Mouse (Mus musculus): ENCODE measurements around the gene Rab1b. TPM values are rescaled to one million over a fixed set of nuclear protein-coding genes. Genes with fewer than 3 reads are reported as not detected.

The Rab1b gene
- polyA plus RNA-seq, 1 experiment from 2014 or later: 239 TPM

GRCm38 (mm10) chr19:5050047-5050905 lies 56.6 kb downstream of the Rab1b start, which contains the start of gene Rin1:
Rin1 (plus strand) TSS chr19:5050481.
- 19% methylated on average over 14 of the region's 14 CpGs for WGBS
- Histone ChIP-seq H3K27ac (ENCODE audit: low read length) (peak within 1 kb of the TSS; percentile 43; the same call in 1 of the 2 replicates), H3K4me2 (ENCODE audit: low read length) (no peak within 1 kb of the TSS), H3K9me3 (ENCODE audit: control insufficient read depth, low read length) (no peaks in the 10 kb centered on the region), H3K9ac (replicated peaks; ENCODE audit: low read depth, low read length) (no peak within 1 kb of the TSS), H3K4me3 (replicated peaks; ENCODE audit: low read length) (no peak within 1 kb of the TSS), H3K27me3 (replicated peaks; ENCODE audit: control insufficient read depth, insufficient read depth, low read length) (peaks cover 23% of the 10 kb centered on the region), H3K4me1 (replicated peaks; ENCODE audit: control insufficient read depth, insufficient read depth, low read length) (peaks cover 4% of the 10 kb centered on the region; the same call in 1 of the 2 replicates), H3K36me3 (ENCODE audit: control insufficient read depth, insufficient read depth) (0 out of 2 replicates have a peak, but pooled peaks cover 5% of the 10 kb centered on the region)
- ATAC-seq: peak; percentile 75

GRCm38 (mm10) chr19:5049325-5049724 lies 57.5 kb downstream of the Rab1b start:
- Histone ChIP-seq H3K4me1 (replicated peaks; ENCODE audit: control insufficient read depth, insufficient read depth, low read length) (peaks cover 4% of the 10 kb centered on the region; the same call in 1 of the 2 replicates), H3K9me3 (ENCODE audit: control insufficient read depth, low read length) (no peaks in the 10 kb centered on the region), H3K4me3 (replicated peaks; ENCODE audit: low read length) (no peak overlapping the region), H3K27me3 (replicated peaks; ENCODE audit: control insufficient read depth, insufficient read depth, low read length) (peaks cover 23% of the 10 kb centered on the region), H3K9ac (replicated peaks; ENCODE audit: low read depth, low read length) (no peak overlapping the region), H3K36me3 (ENCODE audit: control insufficient read depth, insufficient read depth) (0 out of 2 replicates have a peak, but pooled peaks cover 5% of the 10 kb centered on the region), H3K4me2 (ENCODE audit: low read length) (no peak overlapping the region), H3K27ac (ENCODE audit: low read length) (peak overlapping the region; percentile 43; the same call in 1 of the 2 replicates)
- no peak for ATAC-seq
- WGBS: 85% methylated on average over 6 of the region's 6 CpGs

Other genes starting within 250 kb of the Rab1b start
- gene Actn3, start 229.2 kb downstream of the Rab1b start, polyA plus RNA-seq (2015; fragmentation: Nextera tagmentation; extraction: Ambion mirVana): 0.86 and 0.94 TPM in 2 replicates
- gene Zdhhc24, start 228.4 kb downstream of the Rab1b start, polyA plus RNA-seq (2015; fragmentation: Nextera tagmentation; extraction: Ambion mirVana): 22.8 and 26.8 TPM in 2 replicates
- gene Bbs1, start 200.4 kb downstream of the Rab1b start, polyA plus RNA-seq (2015; fragmentation: Nextera tagmentation; extraction: Ambion mirVana): 8.5 and 10.1 TPM in 2 replicates
- gene Dpp3, start 178.8 kb downstream of the Rab1b start, polyA plus RNA-seq (2015; fragmentation: Nextera tagmentation; extraction: Ambion mirVana): 95.9 and 106 TPM in 2 replicates
- gene Peli3, start 163.9 kb downstream of the Rab1b start, polyA plus RNA-seq (2015; fragmentation: Nextera tagmentation; extraction: Ambion mirVana): 12.0 and 16.5 TPM in 2 replicates
- 106 and 116 TPM in 2 replicates for gene Mrpl11, start 144.9 kb downstream of the Rab1b start, polyA plus RNA-seq (2015; fragmentation: Nextera tagmentation; extraction: Ambion mirVana)
- gene Npas4, start 116.8 kb downstream of the Rab1b start, polyA plus RNA-seq (2015; fragmentation: Nextera tagmentation; extraction: Ambion mirVana): 0.21 and 0.71 TPM in 2 replicates
- 11.2 and 13.4 TPM in 2 replicates for gene Slc29a2, start 83.2 kb downstream of the Rab1b start, polyA plus RNA-seq (2015; fragmentation: Nextera tagmentation; extraction: Ambion mirVana)
- 58.2 and 62.5 TPM in 2 replicates for gene B4gat1, start 68.2 kb downstream of the Rab1b start, polyA plus RNA-seq (2015; fragmentation: Nextera tagmentation; extraction: Ambion mirVana)
- gene AC124502.3, start 68.2 kb downstream of the Rab1b start, polyA plus RNA-seq (2015; fragmentation: Nextera tagmentation; extraction: Ambion mirVana): 2.1 and 2.9 TPM in 2 replicates
- gene Brms1, start 65.7 kb downstream of the Rab1b start, polyA plus RNA-seq (2015; fragmentation: Nextera tagmentation; extraction: Ambion mirVana): 50.2 and 51.2 TPM in 2 replicates
- 1.3 and 1.9 TPM in 2 replicates for gene Rin1, start 56.6 kb downstream of the Rab1b start, polyA plus RNA-seq (2015; fragmentation: Nextera tagmentation; extraction: Ambion mirVana)
- gene Cd248, start 39.0 kb downstream of the Rab1b start, polyA plus RNA-seq (2015; fragmentation: Nextera tagmentation; extraction: Ambion mirVana): 11.9 and 14.3 TPM in 2 replicates
- 8.0 and 15.8 TPM in 2 replicates for gene Tmem151a, start 21.5 kb downstream of the Rab1b start, polyA plus RNA-seq (2015; fragmentation: Nextera tagmentation; extraction: Ambion mirVana)
- 54.0 and 56.0 TPM in 2 replicates for gene Yif1a, start 18.5 kb downstream of the Rab1b start, polyA plus RNA-seq (2015; fragmentation: Nextera tagmentation; extraction: Ambion mirVana)
- gene Cnih2, start 8.6 kb downstream of the Rab1b start, polyA plus RNA-seq (2015; fragmentation: Nextera tagmentation; extraction: Ambion mirVana): 297 and 347 TPM in 2 replicates
- gene Klc2, start 11.5 kb upstream of the Rab1b start, polyA plus RNA-seq (2015; fragmentation: Nextera tagmentation; extraction: Ambion mirVana): 48.1 and 55.5 TPM in 2 replicates
- gene Pacs1, start 166.0 kb upstream of the Rab1b start, polyA plus RNA-seq (2015; fragmentation: Nextera tagmentation; extraction: Ambion mirVana): 38.0 and 39.1 TPM in 2 replicates
- gene Sf3b2, start 188.4 kb upstream of the Rab1b start, polyA plus RNA-seq (2015; fragmentation: Nextera tagmentation; extraction: Ambion mirVana): 347 and 373 TPM in 2 replicates
- gene Gal3st3, start 191.3 kb upstream of the Rab1b start, polyA plus RNA-seq (2015; fragmentation: Nextera tagmentation; extraction: Ambion mirVana): 36.3 and 40.5 TPM in 2 replicates
- gene Catsper1, start 228.7 kb upstream of the Rab1b start, polyA plus RNA-seq (2015; fragmentation: Nextera tagmentation; extraction: Ambion mirVana): not detected in 2 replicates
- 3.0 and 4.7 TPM in 2 replicates for gene Cst6, start 242.5 kb upstream of the Rab1b start, polyA plus RNA-seq (2015; fragmentation: Nextera tagmentation; extraction: Ambion mirVana)